Mouse (Mus musculus) hindbrain, embryonic 13.5 days (tissue): Measurements from ENCODE around the gene Robo1. TPM values are rescaled to one million over a fixed set of nuclear protein-coding genes. Genes with fewer than 3 reads are reported as not detected.

Experiments used
- ATAC-seq: fragments of 200-750 bp; cut with Nextera tagmentation; 2 replicates; pipeline ENCODE4 v1.8.0; 2017; ENCODE audit warnings: moderate TSS enrichment; ENCODE audit not compliant: low FRiP score
- H3K27ac ChIP-seq: fragments of 300-500 bp; sonication (generic); 2 replicates; pipeline ENCODE4 v1.5.1; 2015; ENCODE audit warnings: inconsistent platforms, mild to moderate bottlenecking, moderate library complexity
- H3K27me3 ChIP-seq: fragments of 300-500 bp; sonication (generic); 2 replicates; pipeline ENCODE4 v1.6.1; 2015; ENCODE audit warnings: mild to moderate bottlenecking, inconsistent platforms
- H3K36me3 ChIP-seq: fragments of 300-500 bp; sonication (generic); 2 replicates; pipeline ENCODE4 v1.6.1; 2015; ENCODE audit warnings: mild to moderate bottlenecking, inconsistent platforms
- H3K4me1 ChIP-seq: fragments of 300-500 bp; sonication (generic); replicated peaks from 2 replicates; pipeline ENCODE4 v1.6.1; 2015; ENCODE audit warnings: inconsistent platforms
- H3K4me2 ChIP-seq: fragments of 300-500 bp; sonication (generic); 2 replicates; pipeline ENCODE4 v1.6.1; 2015; ENCODE audit warnings: inconsistent platforms, mild to moderate bottlenecking, moderate library complexity
- H3K4me3 ChIP-seq: fragments of 300-500 bp; sonication (generic); 2 replicates; pipeline ENCODE4 v1.5.1; 2015; ENCODE audit warnings: mild to moderate bottlenecking, inconsistent platforms
- H3K9ac ChIP-seq: fragments of 300-500 bp; sonication (generic); 2 replicates; pipeline ENCODE4 v1.6.1; 2015; ENCODE audit warnings: mild to moderate bottlenecking, inconsistent platforms
- H3K9me3 ChIP-seq: fragments of 300-500 bp; sonication (generic); 2 replicates; pipeline ENCODE4 v1.6.1; 2016; ENCODE audit warnings: inconsistent platforms
- WGBS: fragments of 180-500 bp; shearing (Covaris S2); methylation state at CpG from one replicate; pipeline ENCODE4 v1.1.7; 2015; 5-methylcytosine and 5-hydroxymethylcytosine counted together
- polyA plus RNA-seq: library from polyadenylated mRNA; unstranded; fragments of >200 nt; fragmentation: Nextera tagmentation; extraction: Ambion mirVana; gene quantifications from 2 replicates; pipeline ENCODE4 v1.2.1, GENCODE M21; 2015

The Robo1 gene
- polyA plus RNA-seq, 1 experiment from 2014 or later, result 54.4 TPM

DNA sequence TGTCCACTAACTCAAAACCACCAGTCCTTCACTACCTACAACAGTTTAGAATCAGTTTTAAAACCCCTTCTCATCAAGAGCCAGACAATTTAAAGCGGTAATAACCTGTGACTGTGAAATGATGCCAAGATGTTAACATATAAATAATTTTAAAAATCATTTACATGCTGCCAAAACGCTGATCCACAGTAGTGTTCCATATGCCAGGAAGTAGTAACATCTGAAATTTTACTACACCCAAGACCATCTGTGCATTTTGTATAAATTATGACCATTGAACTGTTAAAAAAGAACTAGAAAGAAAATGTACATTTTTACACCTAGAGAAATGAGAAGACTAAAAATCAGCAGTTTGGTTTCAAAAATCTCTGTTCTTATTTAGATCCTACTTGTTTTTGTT lies 600.8 kb downstream of the Robo1 start:
- Histone ChIP-seq H3K27me3 (no peaks in the 10 kb centered on the region), H3K4me3 (no peak overlapping the region), H3K36me3 (no peaks in the 10 kb centered on the region), H3K9ac (no peak overlapping the region), H3K4me1 (peaks cover 11% of the 10 kb centered on the region; the same call in 1 of the 2 replicates), H3K27ac (no peak overlapping the region), H3K9me3 (peaks cover 3% of the 10 kb centered on the region; the same call in 1 of the 2 replicates), H3K4me2 (no peak overlapping the region)
- ATAC-seq, result no peak
- 76% methylated on average over 2 of the region's 2 CpGs for WGBS

GRCm38 (mm10) chr16:72913134-72913533 lies 605.0 kb downstream of the Robo1 start:
- Histone ChIP-seq H3K4me1 (peaks cover 13% of the 10 kb centered on the region), H3K27ac (0 out of 2 replicates have a peak overlapping the region, but pooled peaks have one; percentile 40), H3K9me3 (peaks cover 3% of the 10 kb centered on the region; the same call in 1 of the 2 replicates), H3K36me3 (no peaks in the 10 kb centered on the region), H3K27me3 (no peaks in the 10 kb centered on the region), H3K4me3 (no peak overlapping the region), H3K9ac (no peak overlapping the region), H3K4me2 (no peak overlapping the region)
- WGBS, result 47% methylated on average over 5 of the region's 5 CpGs
- ATAC-seq, result 0 out of 2 replicates have a peak, but pooled peaks have one; percentile 17

DNA sequence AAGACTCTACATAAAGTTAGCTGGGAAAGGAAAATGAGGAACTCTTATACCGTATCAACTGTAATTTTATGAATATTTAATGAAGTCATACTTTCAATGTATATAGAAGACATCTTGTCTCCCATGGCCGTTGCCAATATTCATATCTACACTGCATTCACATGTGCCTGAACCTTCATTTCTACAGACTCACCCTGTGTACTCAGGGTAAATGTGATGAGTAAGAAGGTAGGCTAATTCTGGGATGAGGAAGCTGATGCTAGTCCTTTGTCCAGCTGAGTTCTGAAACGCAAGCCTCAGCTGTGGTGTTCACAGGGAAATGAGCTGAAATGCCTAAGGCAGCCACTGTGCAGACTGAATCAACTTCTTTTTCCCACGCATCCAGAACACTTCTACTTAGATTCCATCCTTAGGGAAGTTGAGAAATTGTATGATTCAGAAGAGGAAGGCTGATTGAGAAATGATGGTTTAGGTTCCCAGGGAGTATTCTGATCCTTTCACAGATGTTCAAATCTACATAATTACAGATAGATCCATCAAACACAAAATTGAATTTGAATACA lies 606.0 kb downstream of the Robo1 start:
- ATAC-seq, result 0 out of 2 replicates have a peak, but pooled peaks have one; percentile 54
- 49% methylated on average over 4 of the region's 4 CpGs for WGBS

GRCm38 (mm10) chr16:72920013-72920412 lies 611.9 kb downstream of the Robo1 start:
- no peaks in the 10 kb centered on the region for H3K9me3 ChIP-seq
- H3K9ac ChIP-seq, result no peak overlapping the region
- peaks cover 29% of the 10 kb centered on the region for H3K4me1 ChIP-seq
- no peak overlapping the region for H3K27ac ChIP-seq
- no peaks in the 10 kb centered on the region for H3K36me3 ChIP-seq
- no peak for ATAC-seq
- no peak overlapping the region for H3K4me3 ChIP-seq
- H3K27me3 ChIP-seq, result no peaks in the 10 kb centered on the region
- 87% methylated on average over 3 of the region's 3 CpGs for WGBS
- no peak overlapping the region for H3K4me2 ChIP-seq

More for the DNA sequence above, 606.0 kb downstream of the Robo1 start:
- Histone ChIP-seq H3K4me1 (peaks cover 13% of the 10 kb centered on the region), H3K4me2 (no peak overlapping the region), H3K36me3 (no peaks in the 10 kb centered on the region), H3K9ac (no peak overlapping the region), H3K9me3 (peaks cover 3% of the 10 kb centered on the region; the same call in 1 of the 2 replicates), H3K4me3 (no peak overlapping the region), H3K27me3 (no peaks in the 10 kb centered on the region), H3K27ac (peak overlapping the region; percentile 42)

DNA sequence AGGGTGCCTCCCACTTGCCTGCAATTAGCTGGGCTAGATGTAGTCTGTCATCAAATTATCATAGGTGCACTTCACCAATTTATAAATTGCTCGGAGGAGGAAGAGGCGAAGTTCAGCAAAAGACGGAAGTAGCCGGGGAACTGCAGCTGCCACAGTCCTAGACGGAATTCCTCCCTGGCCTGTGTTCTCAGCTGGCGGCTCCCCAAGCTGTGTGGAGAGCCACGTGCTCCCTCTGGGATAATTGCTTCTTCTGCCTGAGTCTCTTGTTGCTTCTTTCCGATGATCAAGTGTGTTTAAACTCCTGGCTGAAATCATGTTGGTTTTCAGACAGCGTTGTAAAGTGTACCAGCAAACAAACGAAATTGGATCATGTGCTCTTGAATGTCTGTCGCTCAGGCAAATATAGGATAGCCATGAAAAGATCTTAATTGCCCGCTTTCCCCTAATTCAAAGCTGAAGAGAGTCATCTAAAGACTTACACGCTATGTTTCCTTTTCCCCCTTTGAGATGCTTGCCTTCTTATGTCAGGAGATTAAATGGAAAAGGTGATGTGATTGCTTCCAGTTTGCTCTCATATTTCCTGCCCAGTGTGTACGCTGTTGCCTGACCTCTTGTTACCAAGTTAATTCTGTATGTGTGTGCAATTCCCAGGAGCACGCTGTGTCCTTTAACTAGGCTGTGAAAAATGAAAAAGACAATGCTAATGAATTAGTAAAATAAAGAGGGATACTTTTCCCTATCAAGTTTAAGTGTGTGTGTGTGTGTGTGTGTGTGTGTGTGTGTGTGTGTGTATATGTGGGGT lies 616.5 kb downstream of the Robo1 start:
- Histone ChIP-seq H3K4me1 (peaks cover 43% of the 10 kb centered on the region), H3K36me3 (no peaks in the 10 kb centered on the region), H3K9me3 (no peaks in the 10 kb centered on the region), H3K4me2 (peak overlapping the region; percentile 43), H3K27ac (peak overlapping the region; percentile 45; the same call in 1 of the 2 replicates), H3K9ac (no peak overlapping the region; the same call in 1 of the 2 replicates), H3K27me3 (no peaks in the 10 kb centered on the region), H3K4me3 (no peak overlapping the region)
- WGBS, result 26% methylated on average over 15 of the region's 15 CpGs
- ATAC-seq, result peak; percentile 79

- no peaks in the 10 kb centered on the region for H3K27me3 ChIP-seq
- peaks cover 30% of the 10 kb centered on the region for H3K4me1 ChIP-seq
- no peak for ATAC-seq
- no peaks in the 10 kb centered on the region for H3K9me3 ChIP-seq
- H3K9ac ChIP-seq, result no peak overlapping the region
- no peak overlapping the region for H3K27ac ChIP-seq
- 65% methylated on average over 6 of the region's 6 CpGs for WGBS
- no peak overlapping the region for H3K4me2 ChIP-seq
- H3K4me3 ChIP-seq, result no peak overlapping the region
- no peaks in the 10 kb centered on the region for H3K36me3 ChIP-seq
Measured at GRCm38 (mm10) chr16:72928525-72929122, 620.5 kb downstream of the Robo1 start.

- Histone ChIP-seq H3K4me3 (no peak overlapping the region), H3K27ac (no peak overlapping the region), H3K4me2 (no peak overlapping the region), H3K36me3 (no peaks in the 10 kb centered on the region), H3K9ac (no peak overlapping the region), H3K4me1 (peaks cover 13% of the 10 kb centered on the region), H3K9me3 (no peaks in the 10 kb centered on the region), H3K27me3 (no peaks in the 10 kb centered on the region)
- WGBS, result 80% methylated on average over 4 of the region's 4 CpGs
- no peak for ATAC-seq
Measured at GRCm38 (mm10) chr16:72930871-72931270, 622.8 kb downstream of the Robo1 start.

DNA sequence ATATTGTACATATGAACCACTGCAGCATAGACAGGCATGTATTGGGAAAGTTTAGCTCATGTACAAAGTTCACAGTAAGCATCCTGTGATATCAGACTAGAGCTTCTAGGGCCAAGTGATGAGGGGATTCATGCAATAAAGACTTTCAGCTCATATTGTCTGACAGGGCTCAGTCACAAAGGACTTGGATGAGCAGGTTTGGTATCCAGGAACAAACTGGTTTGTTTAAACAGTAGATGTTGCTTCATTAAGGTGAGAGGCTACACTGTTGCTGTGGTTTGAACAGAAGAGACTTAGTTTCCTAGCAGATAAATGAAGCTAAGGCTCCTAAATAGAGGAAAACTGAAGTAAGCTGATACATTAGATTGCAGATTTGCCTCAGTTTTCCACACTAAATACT lies 626.8 kb downstream of the Robo1 start:
- H3K4me3 ChIP-seq, result no peak overlapping the region

GRCm38 (mm10) chr16:72937183-72937582 lies 629.1 kb downstream of the Robo1 start:
- 59% methylated on average over 3 of the region's 3 CpGs for WGBS
- no peak overlapping the region for H3K27ac ChIP-seq
- ATAC-seq, result no peak

More for the DNA sequence above, 626.8 kb downstream of the Robo1 start:
- H3K27me3 ChIP-seq, result no peaks in the 10 kb centered on the region
- H3K4me2 ChIP-seq, result no peak overlapping the region
- H3K4me1 ChIP-seq, result peaks cover 6% of the 10 kb centered on the region
- H3K36me3 ChIP-seq, result no peaks in the 10 kb centered on the region
- ATAC-seq, result no peak
- H3K9me3 ChIP-seq, result no peaks in the 10 kb centered on the region
- no peak overlapping the region; the same call in 1 of the 2 replicates for H3K27ac ChIP-seq
- H3K9ac ChIP-seq, result no peak overlapping the region

DNA sequence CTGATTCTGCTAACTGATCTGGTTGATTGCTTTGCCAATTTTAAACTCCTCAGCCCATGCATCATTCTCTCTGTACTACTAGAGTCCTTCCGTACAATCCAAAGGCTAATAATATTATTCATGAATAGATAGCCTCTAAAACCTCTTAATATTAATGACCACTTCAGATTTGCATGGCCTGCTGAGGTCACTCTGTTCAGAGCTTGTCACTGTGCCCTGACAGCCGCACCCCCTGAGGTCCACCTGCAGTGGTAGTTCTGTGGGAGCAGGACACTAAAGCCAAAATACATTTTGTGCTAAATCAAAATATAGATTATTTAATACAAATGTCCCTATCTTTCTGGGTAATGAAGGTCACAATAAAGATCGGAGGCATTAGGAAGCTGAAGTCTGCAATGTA lies 631.8 kb downstream of the Robo1 start:
- Histone ChIP-seq H3K4me3 (no peak overlapping the region), H3K9ac (no peak overlapping the region), H3K27me3 (no peaks in the 10 kb centered on the region), H3K4me2 (no peak overlapping the region), H3K4me1 (peaks cover 12% of the 10 kb centered on the region), H3K27ac (no peak overlapping the region), H3K9me3 (no peaks in the 10 kb centered on the region), H3K36me3 (no peaks in the 10 kb centered on the region)
- 62% methylated on average over 3 of the region's 3 CpGs for WGBS
- ATAC-seq, result no peak

More at GRCm38 (mm10) chr16:72937183-72937582, 629.1 kb downstream of the Robo1 start:
- no peaks in the 10 kb centered on the region for H3K36me3 ChIP-seq
- no peaks in the 10 kb centered on the region for H3K9me3 ChIP-seq
- H3K4me1 ChIP-seq, result peaks cover 12% of the 10 kb centered on the region
- no peak overlapping the region for H3K9ac ChIP-seq
- H3K4me2 ChIP-seq, result no peak overlapping the region
- no peak overlapping the region for H3K4me3 ChIP-seq
- H3K27me3 ChIP-seq, result no peaks in the 10 kb centered on the region

DNA sequence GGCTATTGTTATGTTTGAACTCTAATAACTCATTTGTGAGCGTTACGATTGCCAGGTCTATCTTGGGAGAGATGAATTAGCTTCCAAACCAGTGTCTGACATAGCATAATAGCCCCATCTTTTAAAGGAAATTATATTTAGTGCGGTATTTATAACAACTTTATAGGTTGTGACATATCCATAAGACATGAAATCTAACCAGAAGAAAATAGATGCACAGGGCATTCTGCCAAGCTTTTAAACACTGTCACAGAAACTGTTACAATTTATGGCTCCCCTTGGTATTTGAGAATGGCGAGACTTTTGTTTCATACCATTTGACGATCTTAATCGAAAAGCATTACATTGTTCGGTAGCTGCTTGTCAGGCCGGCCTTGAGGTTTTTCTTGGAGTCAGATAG lies 632.7 kb downstream of the Robo1 start:
- no peak overlapping the region for H3K27ac ChIP-seq
- H3K4me1 ChIP-seq, result peaks cover 12% of the 10 kb centered on the region
- WGBS, result 72% methylated on average over 8 of the region's 8 CpGs
- no peak overlapping the region for H3K9ac ChIP-seq
- no peak overlapping the region for H3K4me3 ChIP-seq
- H3K9me3 ChIP-seq, result no peaks in the 10 kb centered on the region
- no peaks in the 10 kb centered on the region for H3K36me3 ChIP-seq
- no peak for ATAC-seq
- H3K27me3 ChIP-seq, result no peaks in the 10 kb centered on the region
- H3K4me2 ChIP-seq, result no peak overlapping the region

DNA sequence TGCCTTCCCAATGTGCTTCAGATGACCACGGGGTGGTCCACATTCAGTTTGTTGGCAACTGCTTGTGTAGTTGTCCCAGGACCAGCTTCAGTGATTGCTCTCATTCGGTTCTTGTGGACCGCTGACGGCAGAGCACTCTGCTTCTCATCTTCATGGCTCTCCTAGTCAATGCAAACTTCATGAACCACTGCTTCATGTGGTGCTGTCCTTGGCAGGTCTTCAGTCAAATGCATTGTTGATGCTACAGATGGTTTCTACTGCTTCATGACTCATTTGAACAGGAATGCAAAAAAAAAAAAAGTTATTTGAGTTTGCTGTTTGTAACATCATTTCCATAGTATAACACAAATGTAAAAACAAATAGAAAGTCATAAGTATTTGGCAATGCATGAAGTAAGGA lies 636.3 kb downstream of the Robo1 start:
- no peaks in the 10 kb centered on the region for H3K27me3 ChIP-seq
- peaks cover 9% of the 10 kb centered on the region for H3K4me1 ChIP-seq
- WGBS, result 97% methylated on average over 4 of the region's 4 CpGs
- H3K27ac ChIP-seq, result no peak overlapping the region
- H3K36me3 ChIP-seq, result no peaks in the 10 kb centered on the region
- no peaks in the 10 kb centered on the region for H3K9me3 ChIP-seq
- no peak for ATAC-seq
- H3K4me3 ChIP-seq, result no peak overlapping the region
- no peak overlapping the region for H3K9ac ChIP-seq
- no peak overlapping the region for H3K4me2 ChIP-seq
